Mouse (Mus musculus) Patski (cell line): ENCODE measurements at regions not wholly inside any gene's neighbourhood (a gene's known extent, or its start where the extent isn't known, plus 50 kb on each side); places are given as distances from the start of the nearest gene placed in this dataset.

Source experiments
- ATAC-seq: fragments of 100-300 bp; one replicate; pipeline ENCODE4 v1.8.0; 2021
- CTCF ChIA-PET: fragments of 350-600 bp; sonication (Branson Sonifier 250); formaldehyde crosslinking; loops from one replicate; lab custom pipeline; 2022; ENCODE audit warnings: inconsistent platforms; lab: Charles Lee
- POLR2A ChIA-PET: fragments of 350-600 bp; sonication (Branson Sonifier 250); formaldehyde crosslinking; loops from one replicate; lab custom pipeline; 2022; ENCODE audit warnings: antibody characterized with exemption, inconsistent platforms; lab: Charles Lee
- DNase-seq: peaks from one replicate; pipeline ENCODE4 v3.0.0-alpha.2; 2011; ENCODE audit warnings: low read depth, low spot score
- H3K27me3 ChIP-seq: fragments of 371-371 bp; one replicate; pipeline ENCODE4 v1.5.1; 2021
- CTCF ChIP-seq: fragments of 100-300 bp; IDR thresholded peaks from one replicate; pipeline ENCODE4 v1.5.1; 2021
- in situ Hi-C: fragments of 300-500 bp; cut with MboI; formaldehyde crosslinking; loops from 3 replicates; pipeline ENCODE4 v1.11.1; 2018; ENCODE audit warnings: low pct_unique_long_range_greater_than_20kb, mixed read lengths

DNA sequence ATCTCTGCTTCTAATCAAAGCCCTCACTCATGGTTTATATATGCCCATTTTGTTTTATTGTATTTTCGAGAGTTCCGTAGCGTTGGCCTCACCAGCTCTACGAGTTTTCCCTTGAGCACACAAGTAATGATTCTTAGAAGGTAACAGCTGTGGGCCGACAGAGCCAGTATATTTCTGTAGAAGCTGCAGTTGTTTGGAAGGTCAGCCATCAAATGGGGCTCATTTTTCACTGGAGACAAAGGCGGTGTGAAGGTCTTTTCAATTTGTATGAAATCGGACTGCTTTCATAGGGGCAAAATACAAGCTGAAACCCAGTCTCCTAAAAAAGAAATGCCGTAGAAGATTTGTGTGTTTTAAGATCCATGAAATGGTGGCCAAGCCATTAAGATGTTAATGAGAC lies 307.9 kb downstream of the Qk start:
- no peak for DNase-seq
- TF ChIP-seq CTCF = no peak
- ChIA-PET POLR2A (no interaction called here), CTCF (no interaction called here)
- H3K27me3 ChIP-seq = peaks cover 6% of the 10 kb centered on the region
- no peak for ATAC-seq
- in situ Hi-C loops = no loop called here

DNA sequence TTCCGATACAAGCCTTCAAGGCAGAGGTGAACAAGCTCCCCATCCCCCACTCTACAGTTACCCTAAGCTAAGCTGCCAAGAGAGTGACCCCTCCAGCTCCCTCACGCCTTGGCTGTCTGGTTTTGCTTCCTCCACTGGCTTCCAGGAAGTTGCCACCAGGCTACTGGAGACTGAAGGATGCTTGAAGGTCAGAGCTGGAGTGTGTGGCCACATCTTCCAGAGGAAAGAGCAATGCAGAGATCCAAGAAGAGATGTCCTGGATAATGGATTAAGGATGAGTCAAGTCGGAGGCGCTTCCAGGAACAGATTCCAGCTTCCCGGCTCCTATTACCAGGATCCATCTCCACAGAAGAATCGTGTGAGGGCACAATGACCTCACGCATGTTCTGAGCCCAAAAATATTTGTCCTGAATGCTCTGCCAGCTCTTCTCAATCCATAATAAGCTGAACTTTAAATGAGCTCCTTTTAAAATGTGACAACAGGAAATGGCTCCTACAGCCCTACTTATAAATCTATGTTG lies 318.5 kb downstream of the Qk start:
- POLR2A ChIA-PET = no interaction called here
- TF ChIP-seq CTCF = no peak
- CTCF ChIA-PET = interaction anchor here (0.9 kb wide), 1 partner anchor 13 kb away, joined by 3 read pairs; no protein-coding TSS in a partner anchor
- no peak for ATAC-seq
- no peaks in the 10 kb centered on the region for H3K27me3 ChIP-seq
- DNase-seq = no peak
- in situ Hi-C loops = no loop called here

DNA sequence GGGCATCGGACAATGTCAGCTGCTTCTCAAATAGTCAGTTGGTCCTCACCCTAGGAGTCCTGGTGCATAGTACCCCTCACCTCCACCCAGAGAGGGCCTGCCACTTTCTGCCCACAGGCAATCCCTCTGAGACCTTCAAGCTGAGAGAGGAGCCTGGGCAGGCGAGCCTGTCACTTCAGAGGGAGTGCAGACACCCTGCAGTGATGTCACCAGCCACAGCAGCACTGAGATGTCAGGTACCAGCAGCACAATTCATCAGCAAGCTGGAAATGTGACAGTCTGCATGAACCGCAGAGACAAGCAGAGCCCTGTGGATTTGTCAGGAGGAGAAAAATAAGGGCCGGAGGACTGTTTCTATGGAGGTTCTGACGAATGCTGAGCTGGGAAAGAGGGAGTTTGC lies 324.3 kb downstream of the Qk start:
- DNase-seq (no peak), ATAC-seq (no peak)
- in situ Hi-C loops = no loop called here
- peaks cover 5% of the 10 kb centered on the region for H3K27me3 ChIP-seq
- ChIA-PET CTCF (no interaction called here), POLR2A (no interaction called here)
- no peak for TF ChIP-seq CTCF

DNA sequence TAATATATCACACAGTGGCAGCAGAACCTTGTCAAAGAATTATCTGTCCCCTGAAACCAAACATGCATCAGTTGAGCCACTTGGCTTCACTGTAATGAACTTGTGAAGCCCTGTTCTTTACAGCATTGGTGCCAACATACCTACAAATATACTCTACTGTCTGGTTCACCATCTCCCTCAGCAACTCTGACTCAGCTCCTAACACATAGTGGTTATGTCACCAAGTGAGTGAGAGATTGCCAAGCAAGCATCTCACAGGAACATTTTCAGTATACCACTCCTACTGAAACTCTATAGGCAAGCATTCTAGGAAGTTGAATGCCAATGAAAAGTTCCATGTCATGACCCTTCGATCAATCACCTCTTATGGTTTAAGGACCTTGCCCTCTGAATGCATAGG lies 321.2 kb upstream of the Pabpc6 start:
- POLR2A ChIA-PET = no interaction called here
- no peak for TF ChIP-seq CTCF
- in situ Hi-C loops = no loop called here
- peaks cover 7% of the 10 kb centered on the region for H3K27me3 ChIP-seq
- DNase-seq (no peak), ATAC-seq (no peak)
- CTCF ChIA-PET = interaction anchor here (0.8 to 0.9 kb wide), 2 partner anchors 9 to 11 kb away, joined by 3 read pairs; no protein-coding TSS in a partner anchor

DNA sequence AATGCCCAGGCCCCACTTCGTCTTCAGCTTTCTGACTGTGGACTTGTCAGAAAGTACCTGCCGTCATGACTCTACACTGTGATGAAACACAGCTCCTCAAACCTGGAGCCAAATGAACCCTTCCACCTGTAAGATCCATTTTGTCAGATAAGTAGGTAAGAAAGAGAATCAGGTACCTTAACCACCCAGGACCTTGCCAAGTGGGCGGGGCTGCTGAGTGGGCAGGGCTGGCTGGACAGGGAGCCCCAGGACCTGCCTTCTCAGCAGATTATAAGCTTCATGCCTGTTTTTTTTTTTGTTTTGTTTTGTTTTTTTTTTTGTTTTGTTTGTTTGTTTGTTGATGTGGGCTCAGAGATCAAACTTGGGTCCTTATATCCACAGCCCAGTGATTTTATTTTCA lies 311.8 kb upstream of the Pabpc6 start:
- TF ChIP-seq CTCF = no peak
- no peak for ATAC-seq
- DNase-seq = no peak
- ChIA-PET CTCF (interaction anchor here (1.0 kb wide), 1 partner anchor 9 kb away, joined by 3 read pairs; no protein-coding TSS in a partner anchor), POLR2A (interaction anchor here (0.7 kb wide), 1 partner anchor 374 kb away, joined by 3 read pairs; no protein-coding TSS in a partner anchor)
- H3K27me3 ChIP-seq = no peaks in the 10 kb centered on the region
- in situ Hi-C loops = no loop called here

DNA sequence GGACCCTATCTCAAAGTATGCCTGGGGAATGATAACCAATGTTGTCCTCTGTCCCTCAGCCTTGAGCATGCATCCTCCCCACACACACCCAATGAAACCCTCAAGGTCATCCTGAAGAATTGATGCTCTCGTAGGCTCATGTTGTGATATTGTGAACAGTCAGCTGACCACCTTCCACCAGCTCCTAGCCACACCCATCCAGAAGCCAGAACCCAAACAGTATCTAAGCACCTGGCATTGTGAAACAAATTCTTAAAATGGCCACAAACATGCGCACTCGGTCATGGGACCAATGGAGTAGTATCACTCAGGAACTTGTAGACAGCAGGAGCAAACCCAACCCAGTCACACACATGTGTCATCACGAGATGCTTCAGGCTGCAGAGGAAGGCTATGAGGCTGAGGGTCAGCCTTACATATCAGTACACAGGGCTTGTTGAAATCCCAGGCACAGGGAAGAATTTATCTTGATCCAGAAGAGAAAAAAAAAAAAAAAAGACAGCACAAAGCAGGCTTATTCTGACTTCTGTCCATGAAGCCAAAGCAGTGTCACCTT lies 307.4 kb upstream of the Pabpc6 start:
- ChIA-PET CTCF (no interaction called here), POLR2A (no interaction called here)
- DNase-seq = no peak
- no peak for ATAC-seq
- in situ Hi-C loops = no loop called here
- TF ChIP-seq CTCF = no peak
- no peaks in the 10 kb centered on the region for H3K27me3 ChIP-seq

DNA sequence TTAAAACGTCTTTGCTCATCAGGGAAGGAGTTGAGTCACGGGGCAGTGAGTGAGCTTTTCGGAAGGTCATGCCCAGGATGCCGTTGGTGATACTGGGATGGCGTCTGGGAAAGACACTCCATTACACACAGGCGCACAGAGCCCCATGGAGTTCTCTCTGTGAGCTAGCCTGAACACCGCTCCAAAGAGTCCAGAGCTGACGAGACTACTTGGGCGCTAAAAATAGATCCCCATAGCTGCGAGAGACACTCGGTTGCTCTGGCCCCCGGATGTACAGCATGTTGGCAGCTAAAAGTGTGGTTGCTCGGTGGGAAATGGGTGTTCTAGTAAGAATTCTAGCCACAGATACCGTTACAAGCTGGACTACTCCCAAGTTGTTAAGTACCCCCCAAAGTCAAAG lies 306.5 kb upstream of the Pabpc6 start:
- ChIA-PET POLR2A (no interaction called here), CTCF (interaction anchor here (0.6 kb wide), 1 partner anchor 67 kb away, joined by 3 read pairs; no protein-coding TSS in a partner anchor)
- H3K27me3 ChIP-seq = no peaks in the 10 kb centered on the region
- no peak for TF ChIP-seq CTCF
- DNase-seq = no peak
- in situ Hi-C loops = no loop called here
- no peak for ATAC-seq

DNA sequence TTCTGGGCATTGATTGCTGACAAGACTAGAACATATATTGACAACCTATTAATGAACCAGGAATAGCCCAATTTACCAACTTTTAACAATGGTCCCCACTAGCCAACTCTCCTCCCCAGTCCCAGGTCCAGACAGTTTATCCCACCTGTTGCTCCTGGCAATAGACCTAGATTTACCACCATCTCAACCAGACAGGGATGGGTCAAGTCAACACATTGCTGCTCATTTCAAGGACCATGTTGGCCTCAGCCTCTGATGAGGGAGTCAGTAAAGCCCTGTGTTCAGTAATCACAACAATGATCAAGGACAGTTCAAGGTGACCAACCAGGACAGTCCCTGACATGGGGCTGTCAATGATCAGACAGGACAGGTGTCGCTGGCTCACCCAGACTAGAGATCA lies 305.6 kb upstream of the Pabpc6 start:
- ChIA-PET POLR2A (no interaction called here), CTCF (no interaction called here)
- TF ChIP-seq CTCF = no peak
- DNase-seq = no peak
- H3K27me3 ChIP-seq = no peaks in the 10 kb centered on the region
- no peak for ATAC-seq
- in situ Hi-C loops = no loop called here

DNA sequence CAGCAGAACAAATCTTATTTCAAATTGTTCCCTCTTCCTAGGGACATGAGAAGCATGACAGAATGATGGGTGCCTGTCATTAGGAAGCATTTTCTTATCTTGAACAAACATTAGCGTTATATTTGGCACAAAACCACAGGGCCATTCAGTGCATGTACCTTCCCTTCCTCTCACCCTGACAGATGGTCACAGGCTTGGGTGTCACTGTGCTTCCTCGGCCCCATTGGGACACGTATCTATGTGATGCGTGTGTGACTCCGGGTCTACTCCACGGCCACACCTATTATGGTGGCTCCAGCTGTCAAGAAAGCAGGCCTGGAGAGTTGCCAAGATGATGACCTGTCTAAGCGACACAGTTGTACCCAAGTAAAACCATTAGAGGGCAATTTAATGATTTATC lies 298.5 kb upstream of the Pabpc6 start:
- DNase-seq (no peak), ATAC-seq (no peak)
- in situ Hi-C loops = no loop called here
- CTCF ChIA-PET = no interaction called here
- peaks cover 6% of the 10 kb centered on the region for H3K27me3 ChIP-seq
- no peak for TF ChIP-seq CTCF
- POLR2A ChIA-PET = no interaction called here

DNA sequence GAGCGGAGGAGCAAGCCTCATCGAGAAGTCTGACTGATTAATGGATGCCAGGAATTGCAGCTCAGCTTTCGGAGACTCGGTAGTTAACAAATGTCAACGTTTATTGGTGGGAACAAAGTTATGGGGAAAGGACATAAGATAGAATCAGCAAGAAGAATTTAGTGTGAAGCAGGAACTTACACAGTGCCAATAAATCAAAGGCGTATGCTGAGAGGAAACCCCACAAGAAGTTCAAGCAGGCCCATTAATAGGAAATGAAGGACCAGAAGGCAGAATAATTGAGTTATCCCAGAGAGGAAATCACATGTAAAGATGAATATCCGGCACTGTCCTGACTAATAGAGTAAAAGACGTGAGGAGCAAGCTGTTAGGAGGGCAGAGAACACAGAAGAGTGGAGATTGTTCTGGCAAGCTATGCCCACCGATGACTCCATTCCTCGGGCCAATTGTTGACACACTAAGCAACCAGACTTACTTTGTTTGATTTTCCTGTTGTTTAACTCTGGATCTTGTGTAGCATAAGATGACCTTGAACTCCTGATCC lies 293.4 kb upstream of the Pabpc6 start:
- ATAC-seq = no peak
- ChIA-PET CTCF (no interaction called here), POLR2A (no interaction called here)
- peaks cover 11% of the 10 kb centered on the region for H3K27me3 ChIP-seq
- in situ Hi-C loops = no loop called here
- no peak for TF ChIP-seq CTCF
- no peak for DNase-seq

DNA sequence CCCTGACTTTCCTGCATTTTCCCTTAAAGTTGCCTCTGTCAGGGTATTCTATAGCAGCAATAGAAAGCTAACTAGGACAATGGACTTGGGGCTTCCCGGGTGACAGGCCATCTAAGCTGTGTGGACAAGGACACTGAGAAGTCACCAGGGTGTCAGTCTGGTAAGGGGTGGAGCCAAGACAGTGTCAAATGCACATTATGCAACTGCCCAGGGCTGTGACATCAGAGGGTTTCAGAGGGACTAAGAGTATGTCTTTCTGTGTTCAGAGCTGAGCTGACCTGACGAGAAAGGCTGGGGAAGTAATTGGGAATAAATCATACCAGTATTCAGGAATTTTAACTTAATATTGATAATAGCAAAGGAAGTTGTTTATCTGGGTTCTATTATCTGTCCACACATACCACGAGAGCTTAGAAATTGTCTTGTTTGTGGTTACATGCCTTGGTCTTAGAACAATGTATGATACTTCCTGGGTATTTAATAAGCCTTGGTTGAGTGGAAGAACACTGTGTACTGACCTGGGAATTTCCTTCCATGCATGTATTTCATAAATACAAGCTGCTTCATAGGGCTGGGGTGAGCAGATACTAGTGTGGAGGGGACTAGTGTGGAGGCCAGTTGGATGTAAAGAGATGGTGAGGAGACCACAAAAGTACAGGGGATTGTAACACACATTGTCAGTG lies 279.6 kb upstream of the Pabpc6 start:
- ChIA-PET POLR2A (no interaction called here), CTCF (interaction anchor here (1.2 to 2.0 kb wide), 2 partner anchors 11 to 22 kb away, joined by 3 to 5 read pairs; no protein-coding TSS in a partner anchor)
- H3K27me3 ChIP-seq = no peaks in the 10 kb centered on the region
- DNase-seq (no peak), ATAC-seq (no peak)
- TF ChIP-seq CTCF = no peak
- in situ Hi-C loops = no loop called here
